Mouse (Mus musculus): ENCODE measurements at regions not wholly inside any gene's neighbourhood (a gene's known extent, or its start where the extent isn't known, plus 50 kb on each side); places are given as distances from the start of the nearest gene placed in this dataset.
A peak's percentile ranks its signal among the peaks of the same experiment; 100 is the strongest.

- ATAC-seq (replicated peaks; ENCODE audit: low read depth, poor library complexity, severe bottlenecking): no peak
These were observed 82.2 kb downstream of the Rap2a start for GRCm38 (mm10) chr14:120560416-120560815.

GRCm38 (mm10) chr14:120560987-120561386 is 82.7 kb downstream of the Rap2a start:
- ATAC-seq (replicated peaks; ENCODE audit: low read depth, poor library complexity, severe bottlenecking): no peak

- no peak for ATAC-seq (replicated peaks; ENCODE audit: low read depth, poor library complexity, severe bottlenecking)
These were observed 88.7 kb downstream of the Rap2a start for GRCm38 (mm10) chr14:120566945-120567344.

GRCm38 (mm10) chr14:120568054-120568453 is 89.8 kb downstream of the Rap2a start:
- ATAC-seq (replicated peaks; ENCODE audit: low read depth, poor library complexity, severe bottlenecking): no peak

GRCm38 (mm10) chr14:120572238-120572637 is 94.0 kb downstream of the Rap2a start:
- ATAC-seq (replicated peaks; ENCODE audit: low read depth, poor library complexity, severe bottlenecking): peak; percentile 98

GRCm38 (mm10) chr14:120575202-120575601 is 97.0 kb downstream of the Rap2a start:
- no peak for ATAC-seq (replicated peaks; ENCODE audit: low read depth, poor library complexity, severe bottlenecking)

- no peak for ATAC-seq (replicated peaks; ENCODE audit: low read depth, poor library complexity, severe bottlenecking)
These were observed 100.3 kb downstream of the Rap2a start for GRCm38 (mm10) chr14:120578352-120579080.

GRCm38 (mm10) chr14:120583807-120584206 is 105.6 kb downstream of the Rap2a start:
- peak; percentile 66 for ATAC-seq (replicated peaks; ENCODE audit: low read depth, poor library complexity, severe bottlenecking)

GRCm38 (mm10) chr14:120592191-120592590 is 113.9 kb downstream of the Rap2a start:
- ATAC-seq (replicated peaks; ENCODE audit: low read depth, poor library complexity, severe bottlenecking): no peak

GRCm38 (mm10) chr14:120600414-120600935 is 122.2 kb downstream of the Rap2a start:
- no peak for ATAC-seq (replicated peaks; ENCODE audit: low read depth, poor library complexity, severe bottlenecking)

GRCm38 (mm10) chr14:120601510-120601909 is 123.3 kb downstream of the Rap2a start:
- 0 out of 2 replicates have a peak, but pooled peaks have one; percentile 45 for ATAC-seq (replicated peaks; ENCODE audit: low read depth, poor library complexity, severe bottlenecking)

- no peak for ATAC-seq (replicated peaks; ENCODE audit: low read depth, poor library complexity, severe bottlenecking)
These were observed 125.7 kb downstream of the Rap2a start for GRCm38 (mm10) chr14:120603849-120604492.

- no peak for ATAC-seq (replicated peaks; ENCODE audit: low read depth, poor library complexity, severe bottlenecking)
These were observed 129.6 kb downstream of the Rap2a start for GRCm38 (mm10) chr14:120607801-120608200.

GRCm38 (mm10) chr14:120611311-120611710 is 133.1 kb downstream of the Rap2a start:
- ATAC-seq (replicated peaks; ENCODE audit: low read depth, poor library complexity, severe bottlenecking): peak; percentile 98

- no peak for ATAC-seq (replicated peaks; ENCODE audit: low read depth, poor library complexity, severe bottlenecking)
These were observed 148.1 kb downstream of the Rap2a start for GRCm38 (mm10) chr14:120626223-120626935.

- ATAC-seq (replicated peaks; ENCODE audit: low read depth, poor library complexity, severe bottlenecking): no peak
These were observed 148.7 kb downstream of the Rap2a start for GRCm38 (mm10) chr14:120626936-120627277.

- ATAC-seq (replicated peaks; ENCODE audit: low read depth, poor library complexity, severe bottlenecking): no peak
These were observed 154.5 kb downstream of the Rap2a start for GRCm38 (mm10) chr14:120632771-120633170.

GRCm38 (mm10) chr14:120636726-120637400 is 158.6 kb downstream of the Rap2a start:
- no peak for ATAC-seq (replicated peaks; ENCODE audit: low read depth, poor library complexity, severe bottlenecking)

- no peak for ATAC-seq (replicated peaks; ENCODE audit: low read depth, poor library complexity, severe bottlenecking)
These were observed 159.4 kb downstream of the Rap2a start for GRCm38 (mm10) chr14:120637486-120638125.

- no peak for ATAC-seq (replicated peaks; ENCODE audit: low read depth, poor library complexity, severe bottlenecking)
These were observed 164.3 kb downstream of the Rap2a start for GRCm38 (mm10) chr14:120642591-120642990.

Data from common myeloid progenitor, adult 5-6 weeks (primary cell).